Mouse (Mus musculus): ENCODE measurements at regions not wholly inside any gene's neighbourhood (a gene's known extent, or its start where the extent isn't known, plus 50 kb on each side); places are given as distances from the start of the nearest gene placed in this dataset.

DNA sequence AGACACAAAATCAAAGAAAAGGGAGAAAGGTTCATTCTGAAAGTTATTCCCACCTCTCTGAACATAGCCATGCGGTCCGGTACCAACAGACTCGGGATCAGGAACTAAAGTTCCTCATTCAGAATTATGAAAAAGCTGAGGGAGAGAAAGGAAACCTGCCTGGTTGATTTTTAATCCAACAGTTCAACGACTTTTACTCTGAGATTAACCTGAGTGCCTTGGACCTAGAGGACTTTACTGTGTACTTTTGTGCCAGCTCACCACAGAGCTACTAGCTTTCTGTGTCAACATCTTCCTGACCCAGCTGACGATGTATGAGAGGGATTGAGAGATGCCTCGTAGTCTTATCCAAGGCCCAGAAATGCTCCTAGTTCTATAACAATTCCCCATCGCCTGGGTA, 92.5 kb upstream of the 2210010C04Rik start:
- TF ChIP-seq EP300 (IDR thresholded peaks at IDR 0.05; ENCODE audit: low read depth) (no peak), CTCF (IDR thresholded peaks at IDR 0.05; ENCODE audit: low read depth) (no peak)

Data from liver, embryonic 14.5 days (tissue).